Mouse (Mus musculus) splenic B cell, adult 2 months (primary cell): ENCODE results near the gene Uggt1.

Source experiments
- DNase-seq: peaks from one replicate; pipeline ENCODE4 v3.0.0-alpha.2; 2011; ENCODE audit warnings: low read depth, low spot score
- H3K27me3 ChIP-seq: 2 replicates; pipeline ENCODE4 v1.6.1; 2012; ENCODE audit warnings: mild to moderate bottlenecking, low read length, moderate library complexity, mixed read lengths; ENCODE audit not compliant: control insufficient read depth, poor library complexity, insufficient read depth, severe bottlenecking
- H3K36me3 ChIP-seq: 2 replicates; pipeline ENCODE4 v1.6.1; 2012; ENCODE audit warnings: mild to moderate bottlenecking, low read length, moderate library complexity, mixed read lengths; ENCODE audit not compliant: control insufficient read depth, poor library complexity, insufficient read depth, severe bottlenecking

Uggt1 gene

GRCm38 (mm10) chr1:36244058-36244827 lies at the start of gene Uggt1:
Gene Uggt1 (minus strand): TSS chr1:36244720.
- no peaks in the 10 kb centered on the region; the same call in 1 of the 2 replicates for H3K27me3 ChIP-seq

GRCm38 (mm10) chr1:36293470-36293869 lies 49.0 kb upstream of the Uggt1 start:
- Histone ChIP-seq H3K36me3 (no peaks in the 10 kb centered on the region), H3K27me3 (no peaks in the 10 kb centered on the region)
- no peak for DNase-seq

More at GRCm38 (mm10) chr1:36244058-36244827, at the start of gene Uggt1:
- DNase-seq, result peak; percentile 93
- H3K36me3 ChIP-seq, result no peaks in the 10 kb centered on the region

- Histone ChIP-seq H3K36me3 (no peaks in the 10 kb centered on the region), H3K27me3 (no peaks in the 10 kb centered on the region)
- peak; percentile 93 for DNase-seq
Measured at GRCm38 (mm10) chr1:36281849-36282248, 37.3 kb upstream of the Uggt1 start.

- no peak for DNase-seq
Measured at GRCm38 (mm10) chr1:36280938-36281337, 36.4 kb upstream of the Uggt1 start.

GRCm38 (mm10) chr1:36279202-36279601 lies 34.7 kb upstream of the Uggt1 start:
- Histone ChIP-seq H3K27me3 (no peaks in the 10 kb centered on the region), H3K36me3 (no peaks in the 10 kb centered on the region)
- peak; percentile 93 for DNase-seq

More at GRCm38 (mm10) chr1:36280938-36281337, 36.4 kb upstream of the Uggt1 start:
- no peaks in the 10 kb centered on the region for H3K27me3 ChIP-seq
- no peaks in the 10 kb centered on the region for H3K36me3 ChIP-seq

- peak; percentile 89 for DNase-seq
- H3K36me3 ChIP-seq, result no peaks in the 10 kb centered on the region
- H3K27me3 ChIP-seq, result no peaks in the 10 kb centered on the region
Measured at GRCm38 (mm10) chr1:36277267-36278060, 32.9 kb upstream of the Uggt1 start.

- no peaks in the 10 kb centered on the region; the same call in 1 of the 2 replicates for H3K36me3 ChIP-seq
- H3K27me3 ChIP-seq, result no peaks in the 10 kb centered on the region
- no peak for DNase-seq
Measured at GRCm38 (mm10) chr1:36275635-36276389, 31.3 kb upstream of the Uggt1 start.

GRCm38 (mm10) chr1:36274455-36274854 lies 29.9 kb upstream of the Uggt1 start, which contains the start of gene Neurl3:
Gene Neurl3 (minus strand): TSS chr1:36274679.
- H3K27me3 ChIP-seq, result no peaks in the 10 kb centered on the region

GRCm38 (mm10) chr1:36273288-36273687 lies 28.8 kb upstream of the Uggt1 start:
- DNase-seq, result peak; percentile 88
- H3K27me3 ChIP-seq, result no peaks in the 10 kb centered on the region
- H3K36me3 ChIP-seq, result peaks cover 9% of the 10 kb centered on the region

More at GRCm38 (mm10) chr1:36274455-36274854, 29.9 kb upstream of the Uggt1 start, which contains the start of gene Neurl3:
- peak; percentile 41 for DNase-seq
- peaks cover 3% of the 10 kb centered on the region; the same call in 1 of the 2 replicates for H3K36me3 ChIP-seq

GRCm38 (mm10) chr1:36272546-36272945 lies 28.0 kb upstream of the Uggt1 start:
- peak; percentile 70 for DNase-seq
- Histone ChIP-seq H3K27me3 (no peaks in the 10 kb centered on the region), H3K36me3 (peaks cover 9% of the 10 kb centered on the region)

GRCm38 (mm10) chr1:36271516-36272230 lies 27.2 kb upstream of the Uggt1 start:
- Histone ChIP-seq H3K27me3 (no peaks in the 10 kb centered on the region), H3K36me3 (peaks cover 11% of the 10 kb centered on the region)
- DNase-seq, result no peak

GRCm38 (mm10) chr1:36270666-36271065 lies 26.1 kb upstream of the Uggt1 start:
- peaks cover 11% of the 10 kb centered on the region for H3K36me3 ChIP-seq
- no peak for DNase-seq
- no peaks in the 10 kb centered on the region for H3K27me3 ChIP-seq

- no peak for DNase-seq
- Histone ChIP-seq H3K36me3 (peaks cover 11% of the 10 kb centered on the region), H3K27me3 (no peaks in the 10 kb centered on the region)
Measured at GRCm38 (mm10) chr1:36269121-36269795, 24.7 kb upstream of the Uggt1 start.
